Mouse (Mus musculus) CD4-positive helper T cell, adult 2 months (primary cell): ENCODE results near the gene Fgf3.

Experiments
- DNase-seq: peaks from one replicate; pipeline ENCODE4 v3.0.0-alpha.2; 2012; ENCODE audit warnings: low read depth, missing footprints, low spot score

Fgf3 gene

GRCm38 (mm10) chr7:144837891-144838488 is at the start of gene Fgf3:
Fgf3 (plus strand) TSS chr7:144838083.
- DNase-seq, result no peak

DNA sequence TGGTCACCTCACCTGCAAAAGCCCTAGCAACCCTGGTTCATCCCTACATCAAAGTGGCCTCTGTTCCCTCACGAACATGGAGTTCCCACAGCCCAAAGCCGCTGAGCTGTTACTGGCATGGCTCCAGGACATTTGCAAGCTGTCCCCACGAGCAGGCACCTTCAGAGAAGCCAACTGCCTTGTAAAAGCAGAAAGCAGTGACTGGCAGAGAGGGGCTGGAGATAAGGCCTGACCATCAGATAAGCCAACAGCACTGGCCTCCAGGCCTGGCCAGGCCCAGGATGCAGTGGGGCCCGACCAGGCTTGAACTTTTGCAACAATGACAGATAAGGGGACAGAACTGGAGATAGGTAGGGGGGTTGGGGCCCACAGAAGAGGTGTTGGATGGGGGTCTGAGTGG is 49.3 kb upstream of the Fgf3 start:
- DNase-seq, result no peak

DNA sequence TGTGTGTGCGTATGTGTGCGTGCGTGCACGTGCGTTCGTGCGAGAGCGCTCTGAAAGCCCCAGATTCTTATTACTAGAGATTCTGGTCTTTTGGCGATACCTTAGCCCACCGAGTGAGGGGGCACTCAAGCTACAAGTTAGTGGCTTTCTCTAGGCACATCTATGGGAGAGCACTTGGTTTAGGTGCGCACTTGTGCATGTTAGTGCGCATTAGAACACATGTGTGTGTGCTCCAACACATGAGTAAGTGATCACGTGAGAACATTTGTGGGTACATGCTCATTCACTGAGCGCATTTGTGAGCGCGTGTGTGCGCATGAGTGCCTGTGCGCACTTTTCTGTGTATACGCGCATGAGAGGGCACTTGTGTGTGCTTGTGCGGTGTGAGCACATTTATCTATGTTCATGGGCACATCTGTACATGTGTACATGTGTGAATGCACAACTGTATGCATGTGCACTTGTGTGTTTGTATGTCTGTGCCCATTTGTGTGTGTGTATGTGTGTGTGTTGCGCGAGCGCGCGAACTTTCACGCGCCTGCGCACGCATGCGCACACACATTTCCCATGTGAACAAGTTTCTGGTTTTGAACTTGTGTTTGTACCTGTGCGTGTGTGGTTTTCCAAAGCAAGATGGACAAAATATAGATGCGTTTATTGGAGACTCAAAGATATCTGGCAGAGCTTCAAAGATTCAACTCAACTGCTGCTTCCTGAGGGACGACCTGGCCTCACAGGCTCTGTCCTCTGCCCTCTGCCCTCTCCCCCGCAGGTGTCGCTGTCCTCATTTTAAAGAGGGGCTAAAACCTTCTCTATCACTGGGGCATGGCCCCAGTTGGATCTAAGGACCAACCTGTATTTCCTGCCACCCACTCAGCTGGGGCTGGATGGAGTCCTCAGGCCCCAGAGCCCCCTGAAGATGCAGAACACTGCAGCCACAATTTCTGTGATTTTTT is 48.0 kb upstream of the Fgf3 start:
- no peak for DNase-seq

GRCm38 (mm10) chr7:144791426-144791825 is 46.5 kb upstream of the Fgf3 start:
- no peak for DNase-seq

DNA sequence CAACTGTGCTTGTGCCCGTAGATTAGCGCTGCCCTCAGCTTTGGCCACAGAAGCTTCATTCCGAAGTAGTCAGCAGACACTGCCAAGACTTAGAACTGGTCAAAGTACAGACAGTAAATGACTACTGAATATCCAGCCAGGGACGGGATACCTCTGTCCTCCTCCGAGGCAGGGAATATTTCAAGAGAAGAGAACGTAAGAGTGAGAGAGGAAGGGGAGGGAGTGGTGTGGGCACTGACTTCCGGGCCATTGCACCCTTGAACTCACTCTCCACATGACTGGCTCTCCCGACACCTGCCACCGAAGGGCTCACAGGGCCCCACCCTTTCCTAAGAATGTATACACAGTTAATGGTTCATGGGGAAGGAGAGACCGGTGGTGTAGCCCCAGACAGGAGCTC is 44.6 kb upstream of the Fgf3 start:
- no peak for DNase-seq

DNA sequence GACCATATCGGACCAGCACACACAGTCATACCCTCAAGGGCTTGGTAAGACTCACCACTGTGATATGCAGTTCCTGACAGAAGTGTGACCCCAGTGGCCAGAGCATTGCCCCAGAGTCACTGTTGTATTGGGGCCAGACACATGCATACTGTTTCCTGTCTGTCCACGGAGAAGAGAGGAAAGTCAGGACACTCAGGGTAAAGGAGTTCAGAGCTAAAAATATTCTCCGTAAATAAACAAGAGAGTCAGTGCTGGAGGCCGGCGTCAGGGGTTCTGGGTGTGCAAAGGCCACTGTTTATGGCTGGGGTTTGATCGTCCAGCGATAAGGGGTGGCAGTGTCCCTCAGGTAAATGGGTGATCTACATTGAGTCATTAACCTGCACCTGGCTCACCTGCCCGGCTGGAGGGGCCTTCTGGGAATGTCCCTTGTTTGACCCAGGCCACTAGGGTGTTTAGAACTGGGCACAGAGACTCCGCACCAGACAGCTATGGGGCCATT is 41.9 kb upstream of the Fgf3 start:
- DNase-seq, result no peak

DNA sequence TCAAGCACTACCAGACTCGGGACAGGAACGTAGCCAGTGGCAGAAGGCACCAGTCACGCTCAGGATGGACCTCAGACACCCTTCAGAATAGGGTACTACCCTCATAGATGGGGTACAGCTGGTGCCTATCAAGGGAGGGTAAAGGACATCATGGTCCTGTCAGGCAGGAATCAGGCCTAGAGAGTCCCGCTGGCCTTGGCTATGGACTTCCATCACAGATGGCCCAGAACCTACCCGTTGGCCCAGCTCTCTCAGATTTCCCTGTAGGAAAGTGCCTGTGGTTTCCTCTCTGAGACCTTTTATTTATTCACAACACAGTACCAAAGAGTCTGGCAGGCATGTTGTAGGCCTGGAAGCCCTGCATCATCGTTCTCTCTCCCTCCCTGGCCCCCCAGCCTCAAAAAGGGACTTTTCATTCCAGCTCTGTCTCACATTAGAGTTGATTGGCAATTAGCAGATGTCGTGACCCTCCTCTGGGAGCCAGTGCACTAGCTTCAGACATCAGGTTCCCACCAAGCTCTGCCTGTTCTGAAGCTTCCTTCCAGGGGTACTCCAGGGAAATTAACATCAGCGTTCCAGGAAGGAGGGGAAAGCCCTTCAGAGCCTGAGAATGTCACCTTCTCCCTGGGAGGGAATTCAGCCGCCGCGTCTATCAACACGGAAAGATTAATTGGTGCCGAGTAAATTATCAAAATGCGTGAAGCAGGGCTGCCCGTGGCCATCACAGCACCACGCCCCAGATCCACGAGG is 40.7 kb upstream of the Fgf3 start:
- DNase-seq, result no peak

- no peak for DNase-seq
Measured at GRCm38 (mm10) chr7:144798471-144798870, 39.4 kb upstream of the Fgf3 start.

DNA sequence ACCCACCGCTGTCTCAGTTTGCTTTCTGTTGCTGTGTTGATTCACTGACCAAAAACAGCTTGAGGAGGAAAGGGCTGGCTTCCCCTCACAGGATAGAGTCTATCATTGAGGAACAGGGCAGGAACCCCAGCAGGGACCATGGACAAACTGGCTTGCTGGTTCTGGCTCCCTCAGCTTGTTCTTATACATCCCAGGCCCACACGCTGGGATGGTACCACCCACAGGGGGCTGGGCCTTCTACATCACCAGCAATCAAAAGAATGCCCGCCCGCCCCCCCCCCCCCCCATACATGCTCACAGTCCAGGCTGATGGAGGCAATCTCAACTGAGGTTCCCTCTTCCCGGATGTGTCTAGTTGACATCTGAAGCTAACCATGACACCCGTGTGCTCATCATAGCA is 30.8 kb upstream of the Fgf3 start:
- DNase-seq, result no peak

DNA sequence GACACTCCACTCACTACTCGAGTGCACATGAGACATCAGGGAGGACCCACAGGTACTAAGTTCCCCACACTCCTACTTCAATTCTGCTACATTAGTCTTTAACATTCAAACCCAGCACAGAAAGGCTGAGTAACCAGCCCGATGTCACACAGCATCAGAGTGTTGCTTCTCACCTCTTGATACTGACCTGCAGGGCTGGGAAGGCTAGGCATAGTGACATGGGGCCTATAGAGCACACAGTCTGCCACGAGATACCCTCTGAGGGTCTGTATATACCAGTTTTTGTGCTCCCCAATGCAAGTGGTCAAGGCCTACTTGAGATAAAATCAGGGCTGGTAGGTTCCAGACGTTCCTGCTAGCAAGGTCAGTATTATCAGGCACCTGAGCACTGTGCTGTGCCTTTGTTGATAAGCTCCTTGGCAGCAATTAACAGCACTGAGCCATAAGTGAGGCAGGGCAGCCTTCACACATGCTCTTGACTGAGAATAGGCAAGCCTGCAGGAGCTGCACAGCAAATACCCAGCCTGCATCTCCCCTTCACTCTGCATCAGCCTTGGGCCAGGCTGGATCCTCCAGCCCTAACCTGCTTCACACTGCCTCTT is 29.8 kb upstream of the Fgf3 start:
- no peak for DNase-seq

GRCm38 (mm10) chr7:144811521-144811920 is 26.4 kb upstream of the Fgf3 start:
- no peak for DNase-seq

DNA sequence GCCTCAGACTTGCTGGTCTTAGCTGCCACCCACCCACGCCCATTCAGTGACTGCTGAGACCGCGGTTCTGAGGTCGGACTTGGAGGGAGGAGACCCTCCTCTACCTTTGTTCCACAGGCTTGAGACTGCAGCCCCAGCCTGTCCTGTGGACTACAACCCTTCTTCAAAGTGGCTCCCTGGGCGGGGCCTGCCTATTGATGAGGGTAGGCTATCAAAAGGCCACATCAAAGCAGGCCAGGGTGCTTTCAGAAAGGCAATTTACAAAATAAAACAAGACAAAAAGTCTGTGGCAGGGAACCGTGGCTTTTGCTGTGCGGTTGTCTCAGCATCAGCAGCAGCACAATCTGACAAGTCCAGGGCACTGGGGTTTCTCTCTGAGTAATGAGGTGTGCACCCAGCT is 16.0 kb upstream of the Fgf3 start:
- DNase-seq, result no peak

DNA sequence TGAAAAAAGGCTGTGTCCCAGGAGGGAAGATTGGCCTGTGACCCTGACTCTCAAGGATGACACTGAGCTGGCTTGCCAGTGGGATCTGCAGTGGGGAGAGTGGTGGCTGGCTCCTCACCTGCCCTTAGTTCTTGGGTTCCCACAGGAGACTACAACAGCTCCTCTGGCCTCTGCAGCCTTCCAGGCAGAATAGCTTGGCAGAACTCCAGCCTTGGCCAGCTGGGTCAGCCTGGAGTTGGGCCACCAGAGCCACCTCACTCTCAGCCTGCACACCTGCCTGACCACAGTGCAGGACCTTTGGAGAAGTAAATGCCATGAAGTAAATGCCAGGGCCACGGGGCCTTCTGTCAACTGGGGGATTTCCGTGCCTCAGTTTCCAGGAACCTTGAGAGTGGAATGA is 13.9 kb upstream of the Fgf3 start:
- DNase-seq, result no peak

- no peak for DNase-seq
Measured at GRCm38 (mm10) chr7:144828369-144828768, 9.5 kb upstream of the Fgf3 start.

GRCm38 (mm10) chr7:144838522-144839503 is 930 bp downstream of the Fgf3 start:
- DNase-seq, result no peak

DNA sequence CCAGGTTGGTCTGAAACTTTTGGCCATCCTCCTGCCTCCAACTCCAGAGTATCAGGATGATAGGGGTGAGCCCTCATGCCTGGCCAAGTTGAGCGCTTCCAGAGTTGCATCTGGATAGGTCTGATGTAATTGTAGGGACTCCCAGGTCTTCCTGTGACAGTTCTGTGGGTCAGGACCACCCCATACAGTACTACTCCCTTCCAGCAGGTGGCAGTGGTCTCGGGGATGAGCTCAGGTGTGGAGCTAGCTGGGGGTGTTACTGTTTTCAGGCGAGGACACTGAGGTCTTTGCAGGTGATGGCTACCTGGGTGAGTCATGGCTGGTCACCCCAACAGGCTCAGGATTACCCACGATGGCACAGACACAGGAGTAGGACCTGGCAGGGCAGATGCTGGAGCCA is 8.3 kb downstream of the Fgf3 start:
- peak; percentile 17 for DNase-seq

DNA sequence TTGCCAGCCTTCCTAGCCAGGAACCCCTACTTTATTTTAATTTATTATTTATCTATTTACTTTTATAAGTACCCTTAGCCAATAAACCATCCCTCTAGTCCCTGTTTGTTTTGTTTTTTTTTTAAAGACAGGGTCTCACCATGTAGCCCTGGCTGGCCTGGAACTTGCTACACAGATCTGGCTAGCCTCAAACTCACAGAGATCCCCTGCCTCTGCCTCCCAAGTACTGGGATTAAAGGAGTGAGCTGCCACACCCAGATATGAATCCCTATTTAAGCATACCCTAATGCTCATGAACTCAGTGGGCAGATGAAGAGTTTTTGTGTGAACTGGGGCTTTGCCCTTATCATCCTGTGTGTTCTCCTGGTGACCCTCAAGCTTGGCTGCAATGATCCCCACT is 9.2 kb downstream of the Fgf3 start, which contains the start of gene Fgf4:
Gene Fgf4 (plus strand): TSS at position 301 of the 400 bp plus-strand sequence.
- DNase-seq, result no peak

- DNase-seq, result no peak
Measured at GRCm38 (mm10) chr7:144851321-144851720, 13.4 kb downstream of the Fgf3 start.

DNA sequence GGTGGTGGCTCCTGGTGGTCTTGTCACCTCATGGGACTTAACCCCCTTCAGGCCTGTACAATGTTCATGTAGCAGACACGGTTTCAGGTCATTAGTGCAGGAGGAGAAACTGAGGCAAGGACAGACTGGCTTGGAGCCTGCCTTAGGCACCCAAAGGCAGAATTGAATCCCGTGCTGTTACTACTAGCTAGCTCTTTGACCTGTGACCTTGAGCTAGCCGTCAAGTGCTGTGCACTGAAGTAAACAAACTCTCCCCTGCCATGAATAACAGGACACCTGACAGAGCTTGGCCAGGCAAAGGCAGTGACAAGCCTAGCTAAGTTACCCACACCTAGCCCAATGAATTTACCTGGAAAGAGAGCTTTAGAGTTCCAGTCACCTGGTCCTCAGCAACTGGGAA is 17.1 kb downstream of the Fgf3 start:
- DNase-seq, result no peak

GRCm38 (mm10) chr7:144857158-144857557 is 19.3 kb downstream of the Fgf3 start:
- no peak for DNase-seq
